Comparison of ENCODE assay signal across 13 mouse cellular contexts in genomic region chr5:33272146-33272545, GRCm38 (mm10). TPM values are rescaled to one million over a fixed set of nuclear protein-coding genes. Genes with fewer than 3 reads are reported as not detected.
DNase-seq lines count a peak whose midpoint lies in the region; ATAC-seq lines count a peak whose summit lies in the region.
"Had no signal": no experiment of that assay in that cellular context is flagged by ENCODE, and none has a peak within 500 bp of the region (broad histone marks: within the 10 kb centered on the region; RNA-seq: fewer than 3 reads in every experiment).

No protein-coding gene starts in this region.

- peak overlapping the region; percentile 88 for H3K4me2 ChIP-seq in heart, embryonic 12.5 days
- H3K4me2 ChIP-seq in neural tube, embryonic 12.5 days (replicated peaks) = peak overlapping the region; percentile 94
- H3K4me2 ChIP-seq in neural tube, embryonic 15.5 days = no peak overlapping the region
- H3K4me2 ChIP-seq in limb, embryonic 13.5 days (replicated peaks) = peak overlapping the region; percentile 97; the same call in 1 of the 2 replicates
- no peak overlapping the region for H3K4me2 ChIP-seq in stomach, embryonic 16.5 days (ENCODE audit: low read depth, low read length)

- H3K9me3 ChIP-seq in heart, embryonic 12.5 days (replicated peaks) = no peaks in the 10 kb centered on the region
- no peaks in the 10 kb centered on the region for H3K9me3 ChIP-seq in neural tube, embryonic 12.5 days
- H3K9me3 ChIP-seq in neural tube, embryonic 15.5 days (replicated peaks) = no peaks in the 10 kb centered on the region
- no peaks in the 10 kb centered on the region for H3K9me3 ChIP-seq in limb, embryonic 13.5 days
- H3K9me3 ChIP-seq in stomach, embryonic 16.5 days (replicated peaks; ENCODE audit: control insufficient read depth, low read length) = no peaks in the 10 kb centered on the region
- H3K9me3 ChIP-seq: lung, embryonic 15.5 days had no signal

- H3K4me3 ChIP-seq in heart, embryonic 12.5 days = peak overlapping the region; percentile 79
- H3K4me3 ChIP-seq in neural tube, embryonic 12.5 days = no peak overlapping the region
- H3K4me3 ChIP-seq in neural tube, embryonic 15.5 days (replicated peaks) = no peak overlapping the region
- H3K4me3 ChIP-seq in limb, embryonic 13.5 days = no peak overlapping the region
- H3K4me3 ChIP-seq in stomach, embryonic 16.5 days (replicated peaks; ENCODE audit: low read length) = no peak overlapping the region
- H3K4me3 ChIP-seq: lung, embryonic 15.5 days had no signal

- H3K4me1 ChIP-seq in heart, embryonic 12.5 days (replicated peaks) = peaks cover 37% of the 10 kb centered on the region
- H3K4me1 ChIP-seq in neural tube, embryonic 12.5 days = peaks cover 38% of the 10 kb centered on the region
- H3K4me1 ChIP-seq in neural tube, embryonic 15.5 days = peaks cover 45% of the 10 kb centered on the region
- peaks cover 32% of the 10 kb centered on the region for H3K4me1 ChIP-seq in limb, embryonic 13.5 days
- peaks cover 28% of the 10 kb centered on the region for H3K4me1 ChIP-seq in stomach, embryonic 16.5 days (ENCODE audit: control insufficient read depth, insufficient read depth, low read length)

- no peak for ATAC-seq in heart, embryonic 12.5 days (ENCODE audit: insufficient number of reproducible peaks, low FRiP score)
- no peak for ATAC-seq in neural tube, embryonic 12.5 days (ENCODE audit: low FRiP score, low read depth)
- ATAC-seq in neural tube, embryonic 15.5 days (ENCODE audit: low FRiP score) = no peak
- ATAC-seq in limb, embryonic 13.5 days (ENCODE audit: low FRiP score, low read depth) = no peak
- no peak for ATAC-seq in stomach, embryonic 16.5 days (ENCODE audit: insufficient read depth, low FRiP score)

- H3K9ac ChIP-seq in heart, embryonic 12.5 days = peak overlapping the region; percentile 57
- H3K9ac ChIP-seq in neural tube, embryonic 12.5 days = no peak overlapping the region
- H3K9ac ChIP-seq in neural tube, embryonic 15.5 days (replicated peaks) = no peak overlapping the region
- peak overlapping the region; percentile 88; the same call in 1 of the 2 replicates for H3K9ac ChIP-seq in limb, embryonic 13.5 days
- H3K9ac ChIP-seq in stomach, embryonic 16.5 days (ENCODE audit: low read length) = peak overlapping the region; percentile 44; the same call in 1 of the 2 replicates
- H3K9ac ChIP-seq: lung, embryonic 15.5 days had no signal

- H3K36me3 ChIP-seq in heart, embryonic 12.5 days = peaks cover 36% of the 10 kb centered on the region
- H3K36me3 ChIP-seq in neural tube, embryonic 12.5 days = peaks cover 32% of the 10 kb centered on the region
- H3K36me3 ChIP-seq in neural tube, embryonic 15.5 days = peaks cover 32% of the 10 kb centered on the region
- peaks cover 40% of the 10 kb centered on the region for H3K36me3 ChIP-seq in limb, embryonic 13.5 days
- peaks cover 13% of the 10 kb centered on the region; the same call in 1 of the 2 replicates for H3K36me3 ChIP-seq in stomach, embryonic 16.5 days (ENCODE audit: control insufficient read depth, insufficient read depth, low read length)

- H3K27me3 ChIP-seq in heart, embryonic 12.5 days (replicated peaks) = no peaks in the 10 kb centered on the region
- no peaks in the 10 kb centered on the region for H3K27me3 ChIP-seq in neural tube, embryonic 12.5 days (replicated peaks)
- H3K27me3 ChIP-seq in neural tube, embryonic 15.5 days (replicated peaks) = no peaks in the 10 kb centered on the region
- no peaks in the 10 kb centered on the region for H3K27me3 ChIP-seq in limb, embryonic 13.5 days
- no peaks in the 10 kb centered on the region for H3K27me3 ChIP-seq in stomach, embryonic 16.5 days (ENCODE audit: control insufficient read depth, insufficient read depth, low read length)
- H3K27me3 ChIP-seq: CH12.LX; lung, embryonic 15.5 days had no signal

- no peak for DNase-seq in heart, postnatal 36 days
- no peak for DNase-seq in retina, postnatal 1 day
- DNase-seq in adrenal gland, postnatal 4 days (ENCODE audit: low spot score in 2 of 2) = no peak
- DNase-seq: kidney, adult 11 months; right cerebral cortex, postnatal 4 days; thymus, adult 18-20 months had no signal

- H3K27ac ChIP-seq in heart, embryonic 12.5 days (ENCODE audit: poor library complexity, severe bottlenecking) = peak overlapping the region; percentile 69
- no peak overlapping the region for H3K27ac ChIP-seq in neural tube, embryonic 12.5 days
- no peak overlapping the region for H3K27ac ChIP-seq in neural tube, embryonic 15.5 days (replicated peaks)
- no peak overlapping the region for H3K27ac ChIP-seq in limb, embryonic 13.5 days
- no peak overlapping the region for H3K27ac ChIP-seq in stomach, embryonic 16.5 days (ENCODE audit: low read length)
- H3K27ac ChIP-seq: lung, embryonic 15.5 days had no signal

- WGBS in heart, embryonic 12.5 days = 64% methylated on average over 7 of the region's 7 CpGs
- WGBS in neural tube, embryonic 12.5 days = 86% methylated on average over 7 of the region's 7 CpGs
- WGBS in neural tube, embryonic 15.5 days = 76% methylated on average over 7 of the region's 7 CpGs
- 88% methylated on average over 7 of the region's 7 CpGs for WGBS in limb, embryonic 13.5 days
- 85% methylated on average over 7 of the region's 7 CpGs for WGBS in stomach, embryonic 16.5 days

- intact Hi-C loops in heart, postnatal 36 days (cut with DNase I) = loop anchor here (5.0 to 10.0 kb wide), 2 partner anchors 170 to 353 kb away; partner anchors contain the start of genes Fam53a and Gm9903

RNA-seq across cellular contexts. Expression of gene Ctbp1, which starts 2.6 kb away (rescaled TPM):
- polyA plus RNA-seq in heart, embryonic 12.5 days (2016; fragmentation: Nextera tagmentation; extraction: Ambion mirVana) = 250 and 251 TPM in 2 replicates
- 100 to 1,000 TPM; 213 to 214 TPM for total RNA-seq in heart, postnatal 36 days (2021)
- 569 and 584 TPM in 2 replicates for polyA plus RNA-seq in neural tube, embryonic 12.5 days (2016; fragmentation: Nextera tagmentation; extraction: Ambion mirVana)
- 426 and 445 TPM in 2 replicates for polyA plus RNA-seq in neural tube, embryonic 15.5 days (2015; fragmentation: Nextera tagmentation; extraction: Ambion mirVana)
- polyA plus RNA-seq in limb, embryonic 13.5 days (2015; fragmentation: Nextera tagmentation; extraction: Ambion mirVana) = 341 and 368 TPM in 2 replicates
- 221 TPM in 2 replicates for polyA plus RNA-seq in stomach, embryonic 16.5 days (2015; fragmentation: Nextera tagmentation; extraction: Ambion mirVana)
- total RNA-seq in adrenal gland, postnatal 4 days (2021) = 100 to 1,000 TPM; 248 to 269 TPM

RNA-seq across cellular contexts. Expression of gene Spon2, which starts 53.9 kb away (rescaled TPM):
- polyA plus RNA-seq in heart, embryonic 12.5 days (2016; fragmentation: Nextera tagmentation; extraction: Ambion mirVana) = 75.6 and 76.5 TPM in 2 replicates
- 1 to 10 TPM; 2.1 to 2.6 TPM for total RNA-seq in heart, postnatal 36 days (2021)
- 1.7 and 2.1 TPM in 2 replicates for polyA plus RNA-seq in neural tube, embryonic 12.5 days (2016; fragmentation: Nextera tagmentation; extraction: Ambion mirVana)
- 2.8 and 6.7 TPM in 2 replicates for polyA plus RNA-seq in neural tube, embryonic 15.5 days (2015; fragmentation: Nextera tagmentation; extraction: Ambion mirVana)
- polyA plus RNA-seq in limb, embryonic 13.5 days (2015; fragmentation: Nextera tagmentation; extraction: Ambion mirVana) = 6.8 and 7.4 TPM in 2 replicates
- polyA plus RNA-seq in stomach, embryonic 16.5 days (2015; fragmentation: Nextera tagmentation; extraction: Ambion mirVana) = 60.9 and 73.3 TPM in 2 replicates
- total RNA-seq in adrenal gland, postnatal 4 days (2021) = 1 to 10 TPM; 5.2 to 9.7 TPM
- total RNA-seq: CH12.LX had no signal

Comparison
In these comparisons a context has a peak if more than half of its experiments do, and no peak if none do; other contexts are left out.
1. H3K4me2 ChIP-seq: peak in heart, embryonic 12.5 days (single experiment), neural tube, embryonic 12.5 days (single experiment) and limb, embryonic 13.5 days (single experiment); none in neural tube, embryonic 15.5 days (single experiment) and stomach, embryonic 16.5 days (single experiment).
2. H3K9ac ChIP-seq: peak in heart, embryonic 12.5 days (single experiment), limb, embryonic 13.5 days (single experiment) and stomach, embryonic 16.5 days (single experiment); none in neural tube, embryonic 12.5 days (single experiment) and neural tube, embryonic 15.5 days (single experiment).